Mouse (Mus musculus) neural tube, embryonic 11.5 days (tissue): ENCODE results near the gene Esr1. TPM values are rescaled to one million over a fixed set of nuclear protein-coding genes. Genes with fewer than 3 reads are reported as not detected.

Source experiments
- ATAC-seq: fragments of 200-750 bp; cut with Nextera tagmentation; 2 replicates; pipeline ENCODE4 v1.8.0; 2017; ENCODE audit warnings: moderate number of reproducible peaks, mild to moderate bottlenecking, moderate TSS enrichment, moderate library complexity; ENCODE audit not compliant: insufficient read depth, low FRiP score, low TSS enrichment
- DNase-seq: peaks from one replicate; pipeline ENCODE4 v3.0.0-alpha.2; 2015; ENCODE audit warnings: low spot score
- H3K27ac ChIP-seq: fragments of 300-500 bp; sonication (generic); 2 replicates; pipeline ENCODE4 v1.5.1; 2014; ENCODE audit warnings: low read depth, mild to moderate bottlenecking, low read length
- H3K27me3 ChIP-seq: fragments of 300-500 bp; sonication (generic); 2 replicates; pipeline ENCODE4 v1.6.1; 2014; ENCODE audit warnings: mild to moderate bottlenecking, low read length, mixed read lengths; ENCODE audit not compliant: control insufficient read depth, insufficient read depth
- H3K36me3 ChIP-seq: fragments of 300-500 bp; sonication (generic); 2 replicates; pipeline ENCODE4 v1.6.1; 2014; ENCODE audit warnings: mild to moderate bottlenecking, low read length, moderate library complexity, mixed read lengths; ENCODE audit not compliant: control insufficient read depth, insufficient read depth
- H3K4me1 ChIP-seq: fragments of 300-500 bp; sonication (generic); 2 replicates; pipeline ENCODE4 v1.6.1; 2014; ENCODE audit warnings: low read length, mixed read lengths; ENCODE audit not compliant: control insufficient read depth, insufficient read depth
- H3K4me2 ChIP-seq: fragments of 300-500 bp; sonication (generic); 2 replicates; pipeline ENCODE4 v1.6.1; 2014; ENCODE audit warnings: low read depth, mild to moderate bottlenecking, moderate library complexity
- H3K4me3 ChIP-seq: fragments of 300-500 bp; sonication (generic); 2 replicates; pipeline ENCODE4 v1.5.1; 2014; ENCODE audit warnings: low read depth, low read length
- H3K9ac ChIP-seq: fragments of 300-500 bp; sonication (generic); 2 replicates; pipeline ENCODE4 v1.6.1; 2014; ENCODE audit warnings: mild to moderate bottlenecking, low read length
- H3K9me3 ChIP-seq: fragments of 300-500 bp; sonication (generic); 2 replicates; pipeline ENCODE4 v1.6.1; 2016; ENCODE audit warnings: low read length; ENCODE audit not compliant: control insufficient read depth
- WGBS: fragments of 180-500 bp; shearing (Covaris S2); extraction: QIAGEN DNeasy Blood & Tissue Kit; methylation state at CpG from one replicate; pipeline ENCODE4 v1.1.7; 2014; 5-methylcytosine and 5-hydroxymethylcytosine counted together
- polyA plus RNA-seq: library from polyadenylated mRNA; unstranded; fragments of >200 nt; fragmentation: Nextera tagmentation; extraction: Ambion mirVana; gene quantifications from 2 replicates; pipeline ENCODE4 v1.2.1, GENCODE M21; 2014

Esr1 gene
- 0.08 and 0.12 TPM in 2 replicates for polyA plus RNA-seq

GRCm38 (mm10) chr10:4611386-4612155, at the start of gene Esr1:
Gene Esr1 (plus strand): TSS chr10:4611593.
- no peaks in the 10 kb centered on the region for H3K4me1 ChIP-seq
- no peak within 1 kb of the TSS for H3K4me3 ChIP-seq
- H3K9me3 ChIP-seq: no peaks in the 10 kb centered on the region
- H3K27me3 ChIP-seq: no peaks in the 10 kb centered on the region
- H3K36me3 ChIP-seq: no peaks in the 10 kb centered on the region
- ATAC-seq: no peak
- no peak within 1 kb of the TSS for H3K27ac ChIP-seq
- H3K4me2 ChIP-seq: no peak within 1 kb of the TSS
- WGBS: 58% methylated on average over 13 of the region's 13 CpGs
- DNase-seq: no peak
- H3K9ac ChIP-seq: no peak within 1 kb of the TSS

- Histone ChIP-seq H3K27me3 (no peaks in the 10 kb centered on the region), H3K36me3 (no peaks in the 10 kb centered on the region), H3K4me3 (no peak overlapping the region), H3K9me3 (no peaks in the 10 kb centered on the region), H3K4me2 (no peak overlapping the region), H3K27ac (no peak overlapping the region), H3K9ac (no peak overlapping the region), H3K4me1 (no peaks in the 10 kb centered on the region)
- no peak for DNase-seq
- 90% methylated on average over 1 of the region's 1 CpGs for whole genome bisulfite sequencing
- no peak for ATAC-seq
These were observed 46.2 kb upstream of the Esr1 start for GRCm38 (mm10) chr10:4565148-4565547.

GRCm38 (mm10) chr10:4570778-4571177, 40.6 kb upstream of the Esr1 start:
- no peaks in the 10 kb centered on the region for H3K4me1 ChIP-seq
- H3K27ac ChIP-seq: no peak overlapping the region
- WGBS: 88% methylated on average over 4 of the region's 4 CpGs
- no peaks in the 10 kb centered on the region for H3K36me3 ChIP-seq
- ATAC-seq (no peak), DNase-seq (no peak)
- no peaks in the 10 kb centered on the region for H3K27me3 ChIP-seq
- no peak overlapping the region for H3K4me3 ChIP-seq
- H3K9ac ChIP-seq: no peak overlapping the region
- no peaks in the 10 kb centered on the region for H3K9me3 ChIP-seq
- H3K4me2 ChIP-seq: no peak overlapping the region

- no peaks in the 10 kb centered on the region for H3K4me1 ChIP-seq
- H3K4me3 ChIP-seq: no peak overlapping the region
- 78% methylated on average over 4 of the region's 4 CpGs for WGBS
- H3K27ac ChIP-seq: no peak overlapping the region
- H3K27me3 ChIP-seq: no peaks in the 10 kb centered on the region
- H3K9ac ChIP-seq: no peak overlapping the region
- no peaks in the 10 kb centered on the region for H3K36me3 ChIP-seq
- no peak for DNase-seq
- H3K4me2 ChIP-seq: no peak overlapping the region
- no peaks in the 10 kb centered on the region for H3K9me3 ChIP-seq
- no peak for ATAC-seq
These were observed 40.1 kb upstream of the Esr1 start for GRCm38 (mm10) chr10:4571304-4571703.

GRCm38 (mm10) chr10:4581905-4582304, 29.5 kb upstream of the Esr1 start:
- H3K27ac ChIP-seq: no peak overlapping the region
- no peak overlapping the region for H3K9ac ChIP-seq
- WGBS: 88% methylated on average over 5 of the region's 5 CpGs
- peak; percentile 46 for DNase-seq
- H3K4me3 ChIP-seq: no peak overlapping the region
- no peaks in the 10 kb centered on the region for H3K27me3 ChIP-seq
- H3K9me3 ChIP-seq: no peaks in the 10 kb centered on the region
- H3K4me1 ChIP-seq: no peaks in the 10 kb centered on the region
- H3K4me2 ChIP-seq: no peak overlapping the region
- peak; percentile 41; the same call in 1 of the 2 replicates for ATAC-seq
- no peaks in the 10 kb centered on the region for H3K36me3 ChIP-seq

GRCm38 (mm10) chr10:4586691-4587090, 24.7 kb upstream of the Esr1 start:
- ATAC-seq: no peak
- WGBS: 92% methylated on average over 6 of the region's 6 CpGs

GRCm38 (mm10) chr10:4589576-4589975, 21.8 kb upstream of the Esr1 start:
- Histone ChIP-seq H3K27me3 (no peaks in the 10 kb centered on the region), H3K4me2 (no peak overlapping the region), H3K27ac (no peak overlapping the region), H3K9me3 (no peaks in the 10 kb centered on the region), H3K36me3 (no peaks in the 10 kb centered on the region), H3K4me1 (no peaks in the 10 kb centered on the region), H3K4me3 (no peak overlapping the region), H3K9ac (no peak overlapping the region)
- DNase-seq (no peak), ATAC-seq (no peak)
- WGBS: 76% methylated on average over 4 of the region's 4 CpGs

More at GRCm38 (mm10) chr10:4586691-4587090, 24.7 kb upstream of the Esr1 start:
- no peaks in the 10 kb centered on the region for H3K27me3 ChIP-seq
- H3K36me3 ChIP-seq: no peaks in the 10 kb centered on the region
- H3K9me3 ChIP-seq: no peaks in the 10 kb centered on the region
- H3K27ac ChIP-seq: no peak overlapping the region
- no peaks in the 10 kb centered on the region for H3K4me1 ChIP-seq
- H3K4me2 ChIP-seq: no peak overlapping the region
- DNase-seq: no peak
- H3K4me3 ChIP-seq: no peak overlapping the region
- no peak overlapping the region for H3K9ac ChIP-seq

GRCm38 (mm10) chr10:4590956-4591355, 20.4 kb upstream of the Esr1 start:
- H3K27ac ChIP-seq: no peak overlapping the region
- 87% methylated on average over 8 of the region's 8 CpGs for WGBS
- H3K4me2 ChIP-seq: no peak overlapping the region
- no peak for ATAC-seq
- H3K27me3 ChIP-seq: no peaks in the 10 kb centered on the region
- H3K4me3 ChIP-seq: no peak overlapping the region
- H3K9ac ChIP-seq: no peak overlapping the region
- H3K36me3 ChIP-seq: no peaks in the 10 kb centered on the region
- H3K9me3 ChIP-seq: no peaks in the 10 kb centered on the region
- no peaks in the 10 kb centered on the region for H3K4me1 ChIP-seq
- DNase-seq: no peak

GRCm38 (mm10) chr10:4593828-4594227, 17.6 kb upstream of the Esr1 start:
- H3K9me3 ChIP-seq: no peaks in the 10 kb centered on the region
- ATAC-seq (no peak), DNase-seq (no peak)
- H3K9ac ChIP-seq: no peak overlapping the region
- H3K36me3 ChIP-seq: no peaks in the 10 kb centered on the region
- no peak overlapping the region for H3K4me2 ChIP-seq
- H3K4me3 ChIP-seq: no peak overlapping the region
- H3K4me1 ChIP-seq: no peaks in the 10 kb centered on the region
- H3K27me3 ChIP-seq: no peaks in the 10 kb centered on the region
- 71% methylated on average over 4 of the region's 4 CpGs for WGBS
- H3K27ac ChIP-seq: no peak overlapping the region
